Mouse (Mus musculus): ENCODE measurements around the gene Cage1. TPM values are rescaled to one million over a fixed set of nuclear protein-coding genes. Genes with fewer than 3 reads are reported as not detected.
A peak's percentile ranks its signal among the peaks of the same experiment; 100 is the strongest.

Gene Cage1
- polyA plus RNA-seq, 1 experiment from 2014 or later: 0.99 TPM

GRCm38 (mm10) chr13:37980346-37980745 is 56.5 kb downstream of the Cage1 start:
- no peak overlapping the region for H3K27ac ChIP-seq (ENCODE audit: low read depth, low read length)
- no peak for DNase-seq (ENCODE audit: low spot score)
- H3K27me3 ChIP-seq (ENCODE audit: control insufficient read depth, insufficient read depth, low read length): no peaks in the 10 kb centered on the region
- no peak overlapping the region for H3K4me3 ChIP-seq (ENCODE audit: low read depth, low read length)
- no peak overlapping the region for H3K4me2 ChIP-seq (ENCODE audit: low read depth, low read length, severe bottlenecking)
- H3K9ac ChIP-seq (ENCODE audit: low read length): no peak overlapping the region
- no peak for ATAC-seq (replicated peaks; ENCODE audit: low FRiP score)
- 95% methylated on average over 10 of the region's 10 CpGs for WGBS
- no peaks in the 10 kb centered on the region for H3K4me1 ChIP-seq (replicated peaks; ENCODE audit: control insufficient read depth, insufficient read depth, low read length)
- H3K9me3 ChIP-seq (ENCODE audit: control insufficient read depth, low read length): no peaks in the 10 kb centered on the region
- H3K36me3 ChIP-seq (ENCODE audit: control insufficient read depth, insufficient read depth, low read length): peaks cover 18% of the 10 kb centered on the region

GRCm38 (mm10) chr13:37979506-37979905 is 57.4 kb downstream of the Cage1 start:
- no peaks in the 10 kb centered on the region for H3K27me3 ChIP-seq (ENCODE audit: control insufficient read depth, insufficient read depth, low read length)
- H3K4me1 ChIP-seq (replicated peaks; ENCODE audit: control insufficient read depth, insufficient read depth, low read length): no peaks in the 10 kb centered on the region
- H3K36me3 ChIP-seq (ENCODE audit: control insufficient read depth, insufficient read depth, low read length): peaks cover 18% of the 10 kb centered on the region
- no peak overlapping the region for H3K4me3 ChIP-seq (ENCODE audit: low read depth, low read length)
- no peaks in the 10 kb centered on the region for H3K9me3 ChIP-seq (ENCODE audit: control insufficient read depth, low read length)
- DNase-seq (ENCODE audit: low spot score) (no peak), ATAC-seq (replicated peaks; ENCODE audit: low FRiP score) (no peak)
- no peak overlapping the region for H3K4me2 ChIP-seq (ENCODE audit: low read depth, low read length, severe bottlenecking)
- no peak overlapping the region for H3K9ac ChIP-seq (ENCODE audit: low read length)
- no peak overlapping the region for H3K27ac ChIP-seq (ENCODE audit: low read depth, low read length)
- WGBS: 92% methylated on average over 12 of the region's 12 CpGs

GRCm38 (mm10) chr13:37974731-37975130 is 62.1 kb downstream of the Cage1 start:
- H3K4me1 ChIP-seq (replicated peaks; ENCODE audit: control insufficient read depth, insufficient read depth, low read length): no peaks in the 10 kb centered on the region
- no peak overlapping the region for H3K27ac ChIP-seq (ENCODE audit: low read depth, low read length)
- no peak overlapping the region for H3K4me2 ChIP-seq (ENCODE audit: low read depth, low read length, severe bottlenecking)
- H3K36me3 ChIP-seq (ENCODE audit: control insufficient read depth, insufficient read depth, low read length): no peaks in the 10 kb centered on the region; the same call in 1 of the 2 replicates
- WGBS: 91% methylated on average over 5 of the region's 5 CpGs
- no peaks in the 10 kb centered on the region for H3K9me3 ChIP-seq (ENCODE audit: control insufficient read depth, low read length)
- ATAC-seq (replicated peaks; ENCODE audit: low FRiP score) (no peak), DNase-seq (ENCODE audit: low spot score) (no peak)
- H3K27me3 ChIP-seq (ENCODE audit: control insufficient read depth, insufficient read depth, low read length): no peaks in the 10 kb centered on the region
- no peak overlapping the region for H3K9ac ChIP-seq (ENCODE audit: low read length)
- H3K4me3 ChIP-seq (ENCODE audit: low read depth, low read length): no peak overlapping the region

- Histone ChIP-seq H3K4me2 (ENCODE audit: low read depth, low read length, severe bottlenecking) (no peak overlapping the region), H3K9me3 (ENCODE audit: control insufficient read depth, low read length) (no peaks in the 10 kb centered on the region), H3K27ac (ENCODE audit: low read depth, low read length) (no peak overlapping the region), H3K27me3 (ENCODE audit: control insufficient read depth, insufficient read depth, low read length) (no peaks in the 10 kb centered on the region), H3K4me1 (replicated peaks; ENCODE audit: control insufficient read depth, insufficient read depth, low read length) (no peaks in the 10 kb centered on the region), H3K9ac (ENCODE audit: low read length) (no peak overlapping the region), H3K36me3 (ENCODE audit: control insufficient read depth, insufficient read depth, low read length) (no peaks in the 10 kb centered on the region; the same call in 1 of the 2 replicates), H3K4me3 (ENCODE audit: low read depth, low read length) (no peak overlapping the region)
- no peak for ATAC-seq (replicated peaks; ENCODE audit: low FRiP score)
- WGBS: 88% methylated on average over 6 of the region's 6 CpGs
- DNase-seq (ENCODE audit: low spot score): no peak
Measured at GRCm38 (mm10) chr13:37974036-37974435, 62.8 kb downstream of the Cage1 start.

- Histone ChIP-seq H3K27ac (ENCODE audit: low read depth, low read length) (no peak overlapping the region), H3K4me2 (ENCODE audit: low read depth, low read length, severe bottlenecking) (no peak overlapping the region), H3K9ac (ENCODE audit: low read length) (no peak overlapping the region), H3K4me1 (replicated peaks; ENCODE audit: control insufficient read depth, insufficient read depth, low read length) (0 out of 2 replicates have a peak, but pooled peaks cover 1% of the 10 kb centered on the region), H3K27me3 (ENCODE audit: control insufficient read depth, insufficient read depth, low read length) (no peaks in the 10 kb centered on the region), H3K9me3 (ENCODE audit: control insufficient read depth, low read length) (no peaks in the 10 kb centered on the region), H3K36me3 (ENCODE audit: control insufficient read depth, insufficient read depth, low read length) (no peaks in the 10 kb centered on the region), H3K4me3 (ENCODE audit: low read depth, low read length) (no peak overlapping the region)
- DNase-seq (ENCODE audit: low spot score): no peak
- no peak for ATAC-seq (replicated peaks; ENCODE audit: low FRiP score)
- WGBS: 89% methylated on average over 11 of the region's 11 CpGs
Measured at GRCm38 (mm10) chr13:37970887-37971530, 65.9 kb downstream of the Cage1 start.

- no peaks in the 10 kb centered on the region for H3K36me3 ChIP-seq (ENCODE audit: control insufficient read depth, insufficient read depth, low read length)
- 75% methylated on average over 8 of the region's 8 CpGs for WGBS
- no peak overlapping the region for H3K27ac ChIP-seq (ENCODE audit: low read depth, low read length)
- no peaks in the 10 kb centered on the region for H3K9me3 ChIP-seq (ENCODE audit: control insufficient read depth, low read length)
- H3K4me2 ChIP-seq (ENCODE audit: low read depth, low read length, severe bottlenecking): no peak overlapping the region
- DNase-seq (ENCODE audit: low spot score): no peak
- no peak for ATAC-seq (replicated peaks; ENCODE audit: low FRiP score)
- H3K4me1 ChIP-seq (replicated peaks; ENCODE audit: control insufficient read depth, insufficient read depth, low read length): 0 out of 2 replicates have a peak, but pooled peaks cover 1% of the 10 kb centered on the region
- H3K9ac ChIP-seq (ENCODE audit: low read length): no peak overlapping the region
- H3K4me3 ChIP-seq (ENCODE audit: low read depth, low read length): no peak overlapping the region
- H3K27me3 ChIP-seq (ENCODE audit: control insufficient read depth, insufficient read depth, low read length): no peaks in the 10 kb centered on the region
Measured at GRCm38 (mm10) chr13:37969988-37970387, 66.9 kb downstream of the Cage1 start.

- DNase-seq (ENCODE audit: low spot score) (peak; percentile 92), ATAC-seq (replicated peaks; ENCODE audit: low FRiP score) (no peak)
- Histone ChIP-seq H3K36me3 (ENCODE audit: control insufficient read depth, insufficient read depth, low read length) (no peaks in the 10 kb centered on the region), H3K9me3 (ENCODE audit: control insufficient read depth, low read length) (no peaks in the 10 kb centered on the region), H3K4me1 (replicated peaks; ENCODE audit: control insufficient read depth, insufficient read depth, low read length) (peaks cover 1% of the 10 kb centered on the region; the same call in 1 of the 2 replicates), H3K4me3 (ENCODE audit: low read depth, low read length) (no peak overlapping the region), H3K27ac (ENCODE audit: low read depth, low read length) (no peak overlapping the region), H3K4me2 (ENCODE audit: low read depth, low read length, severe bottlenecking) (no peak overlapping the region), H3K27me3 (ENCODE audit: control insufficient read depth, insufficient read depth, low read length) (no peaks in the 10 kb centered on the region), H3K9ac (ENCODE audit: low read length) (no peak overlapping the region)
- WGBS: 12% methylated on average over 14 of the region's 14 CpGs
Measured at GRCm38 (mm10) chr13:37969337-37969736, 67.5 kb downstream of the Cage1 start.

GRCm38 (mm10) chr13:37967565-37967964 is 69.3 kb downstream of the Cage1 start:
- no peak overlapping the region; the same call in 1 of the 2 replicates for H3K9ac ChIP-seq (ENCODE audit: low read length)
- no peak overlapping the region for H3K27ac ChIP-seq (ENCODE audit: low read depth, low read length)
- no peaks in the 10 kb centered on the region for H3K27me3 ChIP-seq (ENCODE audit: control insufficient read depth, insufficient read depth, low read length)
- no peak for DNase-seq (ENCODE audit: low spot score)
- peaks cover 8% of the 10 kb centered on the region; the same call in 1 of the 2 replicates for H3K4me1 ChIP-seq (replicated peaks; ENCODE audit: control insufficient read depth, insufficient read depth, low read length)
- H3K4me2 ChIP-seq (ENCODE audit: low read depth, low read length, severe bottlenecking): 0 out of 2 replicates have a peak overlapping the region, but pooled peaks have one; percentile 6
- H3K9me3 ChIP-seq (ENCODE audit: control insufficient read depth, low read length): no peaks in the 10 kb centered on the region
- H3K4me3 ChIP-seq (ENCODE audit: low read depth, low read length): no peak overlapping the region
- ATAC-seq (replicated peaks; ENCODE audit: low FRiP score): no peak
- H3K36me3 ChIP-seq (ENCODE audit: control insufficient read depth, insufficient read depth, low read length): no peaks in the 10 kb centered on the region
- 66% methylated on average over 10 of the region's 10 CpGs for WGBS

- Histone ChIP-seq H3K4me3 (ENCODE audit: low read depth, low read length) (no peak overlapping the region), H3K27me3 (ENCODE audit: control insufficient read depth, insufficient read depth, low read length) (no peaks in the 10 kb centered on the region), H3K36me3 (ENCODE audit: control insufficient read depth, insufficient read depth, low read length) (no peaks in the 10 kb centered on the region), H3K9me3 (ENCODE audit: control insufficient read depth, low read length) (no peaks in the 10 kb centered on the region), H3K4me1 (replicated peaks; ENCODE audit: control insufficient read depth, insufficient read depth, low read length) (peaks cover 8% of the 10 kb centered on the region; the same call in 1 of the 2 replicates), H3K9ac (ENCODE audit: low read length) (no peak overlapping the region; the same call in 1 of the 2 replicates), H3K27ac (ENCODE audit: low read depth, low read length) (no peak overlapping the region), H3K4me2 (ENCODE audit: low read depth, low read length, severe bottlenecking) (0 out of 2 replicates have a peak overlapping the region, but pooled peaks have one; percentile 6)
- WGBS: 61% methylated on average over 12 of the region's 12 CpGs
- DNase-seq (ENCODE audit: low spot score) (no peak), ATAC-seq (replicated peaks; ENCODE audit: low FRiP score) (no peak)
Measured at GRCm38 (mm10) chr13:37967052-37967437, 69.8 kb downstream of the Cage1 start.

Measured in forebrain, embryonic 11.5 days (tissue).